Mouse (Mus musculus) midbrain, embryonic 13.5 days (tissue): ENCODE data around the gene Dync1li1. TPM values are rescaled to one million over a fixed set of nuclear protein-coding genes. Genes with fewer than 3 reads are reported as not detected.

Experiments
- ATAC-seq: fragments of 200-750 bp; cut with Nextera tagmentation; 2 replicates; pipeline ENCODE4 v1.8.0; 2017; ENCODE audit warnings: mild to moderate bottlenecking, moderate TSS enrichment, moderate library complexity
- H3K27ac ChIP-seq: fragments of 300-500 bp; sonication (generic); 2 replicates; pipeline ENCODE4 v1.5.1; 2015; ENCODE audit warnings: inconsistent platforms, mild to moderate bottlenecking, moderate library complexity
- H3K27me3 ChIP-seq: fragments of 300-500 bp; sonication (generic); 2 replicates; pipeline ENCODE4 v1.6.1; 2015; ENCODE audit warnings: mild to moderate bottlenecking, inconsistent platforms
- H3K36me3 ChIP-seq: fragments of 300-500 bp; sonication (generic); 2 replicates; pipeline ENCODE4 v1.6.1; 2015; ENCODE audit warnings: mild to moderate bottlenecking, inconsistent platforms
- H3K4me1 ChIP-seq: fragments of 300-500 bp; sonication (generic); replicated peaks from 2 replicates; pipeline ENCODE4 v1.6.1; 2015; ENCODE audit warnings: inconsistent platforms
- H3K4me2 ChIP-seq: fragments of 300-500 bp; sonication (generic); replicated peaks from 2 replicates; pipeline ENCODE4 v1.6.1; 2015; ENCODE audit warnings: moderate library complexity, mild to moderate bottlenecking, inconsistent platforms
- H3K4me3 ChIP-seq: fragments of 300-500 bp; sonication (generic); replicated peaks from 2 replicates; pipeline ENCODE4 v1.5.1; 2015; ENCODE audit warnings: mild to moderate bottlenecking, inconsistent platforms
- H3K9ac ChIP-seq: fragments of 300-500 bp; sonication (generic); replicated peaks from 2 replicates; pipeline ENCODE4 v1.6.1; 2015; ENCODE audit warnings: mild to moderate bottlenecking, inconsistent platforms
- H3K9me3 ChIP-seq: fragments of 300-500 bp; sonication (generic); 2 replicates; pipeline ENCODE4 v1.6.1; 2016; ENCODE audit warnings: mild to moderate bottlenecking, inconsistent platforms
- WGBS: fragments of 180-500 bp; shearing (Covaris S2); methylation state at CpG from one replicate; pipeline ENCODE4 v1.1.7; 2015; 5-methylcytosine and 5-hydroxymethylcytosine counted together
- polyA plus RNA-seq: library from polyadenylated mRNA; unstranded; fragments of >200 nt; fragmentation: Nextera tagmentation; extraction: Ambion mirVana; gene quantifications from 2 replicates; pipeline ENCODE4 v1.2.1, GENCODE M21; 2015

Gene Dync1li1
- polyA plus RNA-seq, 1 experiment from 2014 or later: 150 TPM

DNA sequence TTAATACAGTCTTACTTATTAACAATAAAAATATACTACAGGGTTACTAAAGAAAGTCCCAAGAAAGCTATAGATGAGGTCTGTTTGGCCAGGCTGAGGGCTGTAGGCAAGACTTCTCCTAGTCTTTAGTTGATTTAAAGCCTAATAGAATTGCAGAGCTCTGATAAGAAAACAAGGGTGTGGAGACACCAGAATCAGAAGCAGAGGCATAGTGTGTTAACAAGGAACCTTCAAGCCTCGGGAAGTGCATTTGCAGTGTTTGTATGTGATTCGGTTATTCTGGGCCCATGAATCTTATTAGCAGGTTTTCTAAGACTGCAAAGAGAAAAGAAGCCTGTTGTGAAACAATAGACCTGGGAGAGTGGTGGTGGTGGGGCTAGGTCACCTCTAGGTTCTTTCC is 44.6 kb downstream of the Dync1li1 start:
- H3K4me2 ChIP-seq: no peak overlapping the region
- no peak overlapping the region for H3K9ac ChIP-seq
- H3K9me3 ChIP-seq: no peaks in the 10 kb centered on the region
- ATAC-seq: no peak
- peaks cover 22% of the 10 kb centered on the region for H3K4me1 ChIP-seq
- peaks cover 9% of the 10 kb centered on the region; the same call in 1 of the 2 replicates for H3K36me3 ChIP-seq
- WGBS: 82% methylated on average over 2 of the region's 2 CpGs
- no peak overlapping the region for H3K27ac ChIP-seq
- no peak overlapping the region for H3K4me3 ChIP-seq
- H3K27me3 ChIP-seq: no peaks in the 10 kb centered on the region

DNA sequence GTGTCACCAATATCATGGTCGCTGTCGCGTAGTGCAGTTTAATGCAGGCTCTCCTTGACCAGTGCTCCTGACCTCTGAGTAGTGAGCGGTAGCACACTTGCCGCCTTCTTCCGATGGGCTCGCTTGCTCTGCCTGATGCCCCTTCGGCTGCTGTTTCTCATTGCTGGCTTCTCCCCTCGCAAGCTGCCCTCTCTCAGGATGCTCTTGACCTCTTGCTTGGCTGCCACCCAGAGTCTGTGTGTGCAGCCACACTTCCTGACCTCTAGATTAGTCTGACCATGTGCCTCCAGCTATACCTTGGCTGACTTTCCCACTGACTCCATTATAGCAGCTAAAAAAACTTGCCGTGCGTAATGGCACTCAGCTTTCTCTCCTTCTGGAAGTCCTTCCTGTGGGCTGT is 47.9 kb downstream of the Dync1li1 start:
- H3K4me1 ChIP-seq: peaks cover 22% of the 10 kb centered on the region
- H3K9ac ChIP-seq: no peak overlapping the region
- H3K9me3 ChIP-seq: no peaks in the 10 kb centered on the region
- H3K27ac ChIP-seq: no peak overlapping the region
- no peaks in the 10 kb centered on the region for H3K27me3 ChIP-seq
- H3K36me3 ChIP-seq: peaks cover 12% of the 10 kb centered on the region
- 89% methylated on average over 11 of the region's 11 CpGs for WGBS
- H3K4me2 ChIP-seq: no peak overlapping the region
- H3K4me3 ChIP-seq: no peak overlapping the region
- ATAC-seq: no peak

DNA sequence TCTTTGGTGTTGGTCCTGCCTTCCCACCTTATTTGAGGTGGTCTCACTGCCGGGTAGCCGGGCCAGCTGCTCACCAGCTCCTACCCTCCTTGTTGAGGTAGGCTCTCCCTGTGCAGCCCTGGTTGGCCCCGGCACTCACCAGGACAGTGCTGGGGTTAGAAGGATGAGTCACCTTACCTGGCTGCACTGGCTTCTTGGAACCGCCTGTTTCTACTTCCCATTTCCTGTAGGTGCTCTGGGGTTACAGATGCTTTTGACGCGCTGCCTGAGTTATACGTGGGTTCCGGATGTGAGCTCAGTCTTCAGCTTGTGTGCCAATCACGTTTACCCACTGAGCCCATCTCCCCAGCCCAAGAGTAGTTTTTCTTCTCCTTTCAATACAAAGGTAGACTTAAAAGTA is 51.7 kb downstream of the Dync1li1 start:
- Histone ChIP-seq H3K27ac (no peak overlapping the region), H3K9ac (no peak overlapping the region), H3K4me2 (no peak overlapping the region), H3K4me1 (no peaks in the 10 kb centered on the region), H3K36me3 (peaks cover 12% of the 10 kb centered on the region), H3K4me3 (no peak overlapping the region), H3K9me3 (no peaks in the 10 kb centered on the region), H3K27me3 (no peaks in the 10 kb centered on the region)
- no peak for ATAC-seq
- 98% methylated on average over 9 of the region's 9 CpGs for WGBS

- H3K4me2 ChIP-seq: no peak overlapping the region
- no peak overlapping the region for H3K9ac ChIP-seq
- 92% methylated on average over 2 of the region's 2 CpGs for WGBS
- H3K4me1 ChIP-seq: no peaks in the 10 kb centered on the region
- H3K4me3 ChIP-seq: no peak overlapping the region
- no peak for ATAC-seq
- no peaks in the 10 kb centered on the region for H3K27me3 ChIP-seq
- no peaks in the 10 kb centered on the region for H3K9me3 ChIP-seq
- no peak overlapping the region for H3K27ac ChIP-seq
- peaks cover 22% of the 10 kb centered on the region for H3K36me3 ChIP-seq
Observed at GRCm38 (mm10) chr9:114742731-114743130, 54.1 kb downstream of the Dync1li1 start.

- no peak for ATAC-seq
- Histone ChIP-seq H3K27ac (no peak overlapping the region), H3K36me3 (peaks cover 30% of the 10 kb centered on the region), H3K9ac (no peak overlapping the region), H3K4me1 (no peaks in the 10 kb centered on the region), H3K9me3 (no peaks in the 10 kb centered on the region), H3K27me3 (no peaks in the 10 kb centered on the region), H3K4me3 (no peak overlapping the region), H3K4me2 (no peak overlapping the region)
- WGBS: 81% methylated on average over 4 of the region's 4 CpGs
Observed at GRCm38 (mm10) chr9:114745163-114745562, 56.6 kb downstream of the Dync1li1 start.

DNA sequence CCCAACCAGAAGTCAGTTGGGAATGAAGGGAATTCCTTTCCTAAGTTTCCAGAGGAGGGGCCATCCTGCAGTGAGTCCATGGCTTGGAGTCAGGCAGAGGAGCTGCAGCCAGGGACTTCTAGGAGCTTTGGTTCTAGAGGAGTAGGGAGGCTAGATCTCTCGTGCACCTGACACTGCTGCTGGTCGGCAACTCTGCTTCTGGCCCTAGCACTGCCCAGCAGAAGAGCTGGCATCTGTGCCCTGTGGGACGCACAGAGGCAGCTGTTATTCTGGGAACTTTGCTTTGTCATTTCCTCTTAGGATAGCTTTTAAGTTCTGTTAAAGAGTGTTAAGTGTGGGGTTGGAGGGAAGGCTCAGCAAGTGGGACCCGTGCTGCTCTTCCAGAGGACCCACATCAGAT is 57.1 kb downstream of the Dync1li1 start:
- peaks cover 28% of the 10 kb centered on the region for H3K36me3 ChIP-seq
- no peaks in the 10 kb centered on the region for H3K9me3 ChIP-seq
- no peak for ATAC-seq
- no peak overlapping the region for H3K4me2 ChIP-seq
- 83% methylated on average over 4 of the region's 4 CpGs for WGBS
- no peak overlapping the region for H3K27ac ChIP-seq
- H3K4me3 ChIP-seq: no peak overlapping the region
- no peak overlapping the region for H3K9ac ChIP-seq
- no peaks in the 10 kb centered on the region for H3K27me3 ChIP-seq
- H3K4me1 ChIP-seq: no peaks in the 10 kb centered on the region

- Histone ChIP-seq H3K27me3 (no peaks in the 10 kb centered on the region), H3K4me2 (no peak overlapping the region), H3K9ac (no peak overlapping the region), H3K36me3 (peaks cover 28% of the 10 kb centered on the region), H3K9me3 (no peaks in the 10 kb centered on the region), H3K4me3 (no peak overlapping the region), H3K4me1 (no peaks in the 10 kb centered on the region), H3K27ac (no peak overlapping the region)
- WGBS: 89% methylated on average over 10 of the region's 10 CpGs
- ATAC-seq: no peak
Observed at GRCm38 (mm10) chr9:114747012-114747411, 58.4 kb downstream of the Dync1li1 start.

DNA sequence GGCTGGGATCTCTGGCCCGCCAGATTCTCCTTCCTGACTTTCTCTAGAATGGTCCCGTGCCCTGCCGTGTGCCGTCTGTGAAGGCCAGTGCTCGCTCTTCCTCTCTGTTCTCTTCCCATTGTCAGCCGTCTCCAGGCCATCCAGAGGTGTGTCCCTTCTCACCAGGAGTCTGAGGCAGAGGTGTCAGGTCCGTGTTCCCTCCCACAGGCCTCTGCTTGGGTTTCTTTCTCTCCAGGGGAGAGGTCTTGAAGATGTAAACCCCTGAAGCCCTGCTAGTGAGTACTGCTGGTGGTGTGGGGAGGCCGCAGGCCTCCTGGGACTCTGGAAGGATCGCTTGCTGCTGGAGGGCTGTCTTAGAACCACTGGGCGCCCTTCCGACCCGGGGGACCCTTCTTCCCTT is 58.9 kb downstream of the Dync1li1 start:
- no peak overlapping the region for H3K4me2 ChIP-seq
- no peak overlapping the region for H3K27ac ChIP-seq
- 89% methylated on average over 12 of the region's 12 CpGs for WGBS
- no peak for ATAC-seq
- peaks cover 28% of the 10 kb centered on the region for H3K36me3 ChIP-seq
- H3K9ac ChIP-seq: no peak overlapping the region
- peaks cover 4% of the 10 kb centered on the region for H3K4me1 ChIP-seq
- H3K9me3 ChIP-seq: no peaks in the 10 kb centered on the region
- no peak overlapping the region for H3K4me3 ChIP-seq
- H3K27me3 ChIP-seq: no peaks in the 10 kb centered on the region

GRCm38 (mm10) chr9:114751582-114751981 is 63.0 kb downstream of the Dync1li1 start:
- Histone ChIP-seq H3K27me3 (no peaks in the 10 kb centered on the region), H3K4me3 (no peak overlapping the region), H3K27ac (no peak overlapping the region), H3K9me3 (no peaks in the 10 kb centered on the region), H3K4me2 (no peak overlapping the region), H3K36me3 (peaks cover 23% of the 10 kb centered on the region), H3K4me1 (peaks cover 14% of the 10 kb centered on the region), H3K9ac (no peak overlapping the region)
- no peak for ATAC-seq
- WGBS: 89% methylated on average over 3 of the region's 3 CpGs

- WGBS: 73% methylated on average over 9 of the region's 9 CpGs
- peak overlapping the region; percentile 76 for H3K4me2 ChIP-seq
- ATAC-seq: peak; percentile 13; the same call in 1 of the 2 replicates
- peaks cover 14% of the 10 kb centered on the region for H3K4me1 ChIP-seq
- H3K9ac ChIP-seq: peak overlapping the region; percentile 60; the same call in 1 of the 2 replicates
- H3K27me3 ChIP-seq: no peaks in the 10 kb centered on the region
- H3K27ac ChIP-seq: no peak overlapping the region
- H3K36me3 ChIP-seq: peaks cover 16% of the 10 kb centered on the region
- H3K4me3 ChIP-seq: no peak overlapping the region
- no peaks in the 10 kb centered on the region for H3K9me3 ChIP-seq
Observed at GRCm38 (mm10) chr9:114752311-114752710, 63.7 kb downstream of the Dync1li1 start.

GRCm38 (mm10) chr9:114752863-114753484 is 64.4 kb downstream of the Dync1li1 start:
- peak overlapping the region; percentile 47 for H3K4me3 ChIP-seq
- H3K9me3 ChIP-seq: no peaks in the 10 kb centered on the region
- peak; percentile 90 for ATAC-seq
- H3K27ac ChIP-seq: peak overlapping the region; percentile 61
- H3K4me1 ChIP-seq: peaks cover 14% of the 10 kb centered on the region
- H3K36me3 ChIP-seq: peaks cover 9% of the 10 kb centered on the region
- no peaks in the 10 kb centered on the region for H3K27me3 ChIP-seq
- peak overlapping the region; percentile 60 for H3K9ac ChIP-seq
- peak overlapping the region; percentile 76 for H3K4me2 ChIP-seq
- 6% methylated on average over 36 of the region's 36 CpGs for whole genome bisulfite sequencing

DNA sequence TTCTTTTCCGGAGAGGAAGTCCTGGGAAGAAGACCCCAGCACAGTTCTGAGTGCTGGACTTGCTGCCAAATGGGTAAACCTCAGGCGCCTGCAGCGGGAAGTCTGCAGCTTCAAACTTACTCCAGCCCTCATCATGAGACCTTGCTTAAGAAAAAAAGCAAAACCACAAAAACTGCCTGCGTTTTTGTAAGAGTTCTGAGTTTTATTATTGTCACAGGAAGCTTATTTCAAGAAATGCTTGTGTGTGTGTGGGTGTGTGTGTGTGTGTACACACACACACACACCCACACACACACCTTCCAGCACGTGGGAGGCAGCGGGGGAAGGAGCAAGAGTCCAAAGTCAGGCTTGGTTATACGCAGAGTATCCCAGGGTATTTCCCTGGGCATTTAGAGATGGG is 69.7 kb downstream of the Dync1li1 start:
- ATAC-seq: no peak
- no peak overlapping the region for H3K4me3 ChIP-seq
- H3K9ac ChIP-seq: no peak overlapping the region

DNA sequence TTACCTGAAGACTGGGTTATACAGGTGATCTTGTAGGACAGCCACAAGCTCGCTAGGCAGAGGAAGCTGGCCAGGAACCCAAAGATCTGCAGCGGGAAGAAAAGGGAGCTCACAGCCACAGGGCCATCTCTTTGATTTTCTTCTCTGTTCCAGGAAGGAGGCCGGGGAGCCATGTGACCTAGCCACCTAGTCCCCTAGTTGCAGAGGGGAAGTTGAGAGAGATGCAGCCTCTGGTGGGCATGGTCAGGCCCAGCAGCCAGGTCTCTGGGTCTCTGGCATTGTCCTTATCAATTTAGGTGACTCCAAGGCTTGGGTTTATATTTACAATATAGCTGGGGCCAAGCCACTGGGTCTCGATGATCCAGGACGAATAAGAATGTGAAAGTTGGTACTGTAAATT is 70.2 kb downstream of the Dync1li1 start:
- no peak for ATAC-seq
- Histone ChIP-seq H3K27ac (no peak overlapping the region), H3K9me3 (no peaks in the 10 kb centered on the region), H3K4me2 (no peak overlapping the region), H3K4me1 (no peaks in the 10 kb centered on the region), H3K27me3 (no peaks in the 10 kb centered on the region), H3K4me3 (no peak overlapping the region), H3K9ac (no peak overlapping the region), H3K36me3 (peaks cover 2% of the 10 kb centered on the region; the same call in 1 of the 2 replicates)
- WGBS: 92% methylated on average over 5 of the region's 5 CpGs

More for the DNA sequence above, 69.7 kb downstream of the Dync1li1 start:
- Histone ChIP-seq H3K27me3 (no peaks in the 10 kb centered on the region), H3K4me2 (no peak overlapping the region), H3K27ac (no peak overlapping the region), H3K4me1 (peaks cover 1% of the 10 kb centered on the region; the same call in 1 of the 2 replicates), H3K9me3 (no peaks in the 10 kb centered on the region), H3K36me3 (peaks cover 2% of the 10 kb centered on the region; the same call in 1 of the 2 replicates)
- 85% methylated on average over 7 of the region's 7 CpGs for WGBS
